In genomic region chr4:104843546-104843945, GRCm38 (mm10) we compare ENCODE assay signal across 12 mouse cellular contexts. TPM values are rescaled to one million over a fixed set of nuclear protein-coding genes. Genes with fewer than 3 reads are reported as not detected.
"Had no signal": no experiment of that assay in that cellular context is flagged by ENCODE, and none has a peak within 500 bp of the region (broad histone marks: within the 10 kb centered on the region; RNA-seq: fewer than 3 reads in every experiment).

No protein-coding gene starts in this region.

- H3K4me2 ChIP-seq: kidney, embryonic 15.5 days; limb, embryonic 13.5 days had no signal

- H3K4me3 ChIP-seq: kidney, embryonic 15.5 days; limb, embryonic 13.5 days had no signal

- H3K27me3 ChIP-seq: kidney, embryonic 15.5 days; limb, embryonic 13.5 days had no signal

- ATAC-seq: midbrain, embryonic 16.5 days had no signal

- H3K9ac ChIP-seq: kidney, embryonic 15.5 days; limb, embryonic 13.5 days; liver, embryonic 14.5 days had no signal

- H3K4me1 ChIP-seq: kidney, embryonic 15.5 days; limb, embryonic 13.5 days had no signal

- H3K27ac ChIP-seq: kidney, embryonic 15.5 days; limb, embryonic 13.5 days; liver, embryonic 14.5 days; stomach, postnatal 0 days had no signal

- DNase-seq: kidney, postnatal 14 days; left cerebral cortex, postnatal 4 days; lung, adult 18-20 months; thymus, postnatal 4 days had no signal

- H3K9me3 ChIP-seq: kidney, embryonic 15.5 days; limb, embryonic 13.5 days had no signal

- H3K36me3 ChIP-seq: kidney, embryonic 15.5 days; limb, embryonic 13.5 days had no signal

RNA-seq across cellular contexts. Expression of gene Gm17662, which starts 13.6 kb away (rescaled TPM):
- polyA plus RNA-seq: kidney, embryonic 15.5 days; large intestine, adult 2 months; limb, embryonic 13.5 days; liver, adult 2 months; liver, embryonic 14.5 days; lung, embryonic 16.5 days; midbrain, embryonic 16.5 days; stomach, postnatal 0 days had no signal

RNA-seq across cellular contexts. Expression of gene C8a, which starts 32.7 kb away (rescaled TPM):
- polyA plus RNA-seq: limb, embryonic 13.5 days; midbrain, embryonic 16.5 days; stomach, postnatal 0 days had no signal
